Mouse (Mus musculus) layer of hippocampus, adult 9-11 months (tissue): ENCODE data around the gene Plscr5.

ENCODE experiments used
- DNase-seq: peaks from one replicate; pipeline ENCODE4 v3.0.0; 2022

Gene Plscr5

DNA sequence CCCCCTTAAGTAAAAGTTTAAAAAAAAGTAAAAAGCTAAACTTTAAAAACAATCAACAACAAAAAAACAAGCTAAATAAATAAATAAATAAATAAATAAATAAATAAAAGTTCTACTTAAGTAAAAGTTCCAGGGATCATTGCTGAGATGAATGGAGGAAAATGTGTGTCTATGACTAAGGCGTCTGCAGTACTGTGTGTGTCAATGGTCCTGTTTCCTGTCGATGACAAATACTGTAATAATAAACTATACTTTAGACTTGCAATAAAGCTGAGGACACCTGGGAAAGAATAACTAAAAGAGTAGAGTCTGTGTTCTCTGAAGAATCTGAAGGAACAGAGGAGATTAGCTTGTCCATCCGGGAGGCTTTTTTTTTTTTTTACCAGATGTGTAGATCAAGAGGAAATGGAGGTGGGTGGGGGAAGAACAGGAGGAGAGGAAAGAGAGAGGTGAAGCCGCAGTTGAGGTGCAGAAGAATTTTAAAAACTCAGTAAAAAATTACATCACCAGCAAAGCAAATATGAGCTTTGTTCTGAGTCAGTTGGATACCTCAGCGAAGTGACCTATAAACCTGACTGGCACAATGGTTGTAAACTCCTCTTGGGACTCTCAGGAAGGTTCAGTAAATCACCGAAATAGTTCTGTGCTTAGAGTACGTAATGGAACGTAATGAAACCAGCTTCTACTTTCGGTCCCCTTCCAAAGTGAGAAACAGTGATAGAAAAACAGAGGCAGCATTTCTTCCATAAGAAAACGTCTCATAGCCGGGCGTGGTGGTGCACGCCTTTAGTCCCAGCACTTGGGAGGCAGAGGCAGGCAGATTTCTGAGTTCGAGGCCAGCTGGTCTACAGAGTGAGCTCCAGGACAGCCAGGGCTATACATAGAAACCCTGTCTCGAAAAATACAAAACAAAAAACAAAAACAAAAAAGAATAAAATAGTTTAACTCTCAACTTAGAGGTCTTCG is 36.4 kb downstream of the Plscr5 start:
- DNase-seq = no peak

DNA sequence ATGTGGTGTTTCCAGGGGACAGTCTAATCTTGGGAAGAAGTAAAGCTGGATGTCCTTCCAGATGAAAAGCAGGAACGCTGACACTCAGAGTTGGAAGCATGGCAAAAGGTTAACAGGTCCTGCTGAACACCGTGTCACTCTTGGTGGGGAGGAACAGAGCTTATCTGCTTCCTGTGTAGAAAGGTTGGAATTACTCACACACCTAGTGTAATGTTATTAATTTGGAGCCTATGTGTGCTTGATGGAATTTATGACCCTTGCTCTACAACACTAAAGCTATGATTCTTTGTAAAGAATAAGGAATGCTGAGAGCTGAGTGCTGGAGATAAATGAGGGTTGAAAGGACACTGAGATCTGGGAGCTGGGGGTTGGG is 37.1 kb downstream of the Plscr5 start:
- no peak for DNase-seq

DNA sequence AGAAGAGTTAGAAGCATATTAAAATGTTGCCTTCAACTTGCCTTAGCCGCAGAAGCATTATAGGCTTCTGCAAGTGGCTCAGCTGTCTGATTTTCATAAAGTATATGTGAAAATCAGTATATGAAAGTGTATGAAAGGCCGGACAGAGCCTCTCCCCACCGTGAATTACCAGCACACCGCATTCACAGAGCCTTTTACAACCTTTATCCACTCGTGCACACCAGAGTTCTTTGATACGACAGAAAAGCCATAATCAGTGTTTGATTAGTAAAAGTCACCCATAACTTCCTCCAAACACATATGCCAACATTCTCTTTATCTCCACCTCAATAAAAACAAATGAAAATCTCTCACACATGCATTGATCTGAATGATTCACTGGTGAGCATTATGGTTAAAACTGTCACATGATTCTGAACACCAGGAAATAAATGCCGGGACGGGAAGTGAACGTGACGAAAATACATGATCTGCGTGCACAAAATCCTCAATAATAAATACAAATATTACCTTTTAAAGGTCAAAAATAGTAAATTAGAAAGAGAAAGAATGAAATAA is 42.2 kb downstream of the Plscr5 start:
- no peak for DNase-seq

DNA sequence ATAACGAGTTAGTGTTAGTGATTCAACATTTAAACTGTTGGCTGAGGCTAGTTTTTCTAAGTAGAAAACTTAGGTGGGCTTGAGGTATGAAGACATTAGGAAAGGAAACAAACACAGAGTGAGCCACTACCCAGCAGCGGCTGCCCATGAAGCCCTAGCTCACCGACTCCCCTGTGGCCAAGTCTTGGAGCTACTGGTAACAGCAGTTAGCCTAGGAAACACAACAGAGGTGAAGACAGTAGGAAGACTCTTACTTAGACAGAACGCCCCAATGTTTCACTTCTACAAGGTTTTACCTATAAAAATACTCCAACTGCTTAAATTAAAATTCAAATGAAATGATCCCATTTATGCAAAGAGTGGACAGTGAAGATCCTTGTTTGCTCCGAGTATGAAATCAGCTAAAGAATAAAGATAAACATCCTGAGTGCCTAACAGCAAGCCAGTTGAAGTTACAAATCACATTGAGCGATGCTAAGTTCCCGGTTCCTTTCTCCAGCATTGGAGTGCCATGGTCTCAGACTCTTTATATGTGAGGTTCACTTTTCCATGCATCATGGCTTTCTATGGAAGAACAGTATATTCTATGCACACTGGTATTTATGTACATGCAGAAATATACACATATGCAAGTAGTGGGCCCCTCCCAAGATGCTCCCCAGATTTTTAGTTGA is 56.2 kb downstream of the Plscr5 start:
- no peak for DNase-seq

DNA sequence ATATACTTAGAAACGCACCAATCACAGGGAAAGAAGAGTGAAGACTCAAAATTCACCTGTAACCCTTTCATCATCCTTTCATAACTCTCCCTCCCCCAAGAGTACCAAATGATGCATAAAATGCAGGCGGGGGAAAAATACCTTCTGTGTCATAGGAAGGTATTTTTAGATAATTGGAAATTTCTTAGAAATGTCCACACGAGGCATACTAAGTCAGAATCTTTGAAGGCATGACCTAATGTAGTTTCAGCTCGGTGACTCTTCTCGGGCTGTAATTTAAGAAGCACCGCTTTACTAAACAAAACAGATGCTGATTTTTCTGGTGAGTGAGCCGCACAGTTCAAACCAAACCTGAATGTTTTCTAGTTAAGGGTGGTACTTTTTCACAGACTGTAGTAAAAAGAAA is 56.7 kb downstream of the Plscr5 start, which contains the start of gene Plscr1:
Gene Plscr1 (plus strand): TSS at position 304 of the 406 bp plus-strand sequence.
- no peak for DNase-seq

DNA sequence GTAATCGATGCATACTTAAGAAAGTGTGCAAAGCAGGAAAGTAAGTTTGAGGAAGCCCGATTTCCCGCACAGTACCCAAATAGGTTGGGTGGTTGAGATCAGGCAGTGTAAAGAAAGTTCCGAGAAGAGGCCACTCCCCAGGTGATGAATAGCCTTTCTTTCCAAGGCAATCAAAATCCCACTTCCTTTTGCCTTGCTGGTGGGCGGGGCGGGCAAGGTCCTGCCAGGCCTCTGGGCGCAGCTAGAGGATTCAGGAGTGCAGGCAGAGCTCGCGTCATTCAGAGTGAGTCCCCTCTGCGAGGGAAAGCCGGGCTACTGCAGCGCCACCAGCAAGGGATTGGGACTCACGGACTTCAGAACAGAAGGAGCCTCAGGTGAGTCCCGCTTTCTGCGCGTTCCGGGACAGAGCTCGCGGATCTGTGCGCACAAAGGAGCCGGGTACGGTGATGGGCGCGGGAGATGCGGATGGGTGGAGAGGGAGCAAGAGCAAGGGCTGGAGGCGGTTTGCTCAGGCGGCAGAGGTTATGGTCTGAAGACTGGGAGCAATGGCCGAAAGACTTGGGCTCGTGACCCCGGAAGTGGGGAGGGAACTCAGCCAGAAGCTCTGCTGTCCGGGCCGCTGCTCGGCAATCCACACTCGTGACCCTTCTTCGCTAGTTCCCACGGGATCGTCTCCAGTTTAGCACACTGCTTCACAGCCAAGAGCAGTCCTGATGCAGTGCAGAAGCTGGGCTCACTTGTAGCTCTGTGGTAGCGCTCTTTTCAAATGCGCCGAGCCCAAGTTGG is 57.4 kb downstream of the Plscr5 start:
- DNase-seq = peak; percentile 32

DNA sequence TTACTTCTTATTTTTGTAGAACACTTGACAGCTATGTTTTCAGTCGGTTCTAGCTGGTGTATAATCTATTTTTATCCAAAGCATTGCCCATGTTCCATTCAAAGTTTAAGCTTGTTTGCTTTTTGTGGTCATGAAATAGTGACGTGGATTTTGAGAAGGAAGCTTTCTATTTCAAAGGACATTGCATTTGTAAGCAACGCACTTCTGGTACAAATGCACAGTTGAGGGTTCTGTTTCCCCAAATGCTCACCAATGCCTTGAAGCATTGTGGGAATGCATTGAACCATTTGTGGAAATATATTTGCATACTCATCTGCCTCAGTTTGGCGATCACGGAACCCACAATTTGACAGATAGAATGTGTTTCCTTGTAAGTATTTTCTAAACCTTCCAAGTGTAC is 60.0 kb downstream of the Plscr5 start:
- no peak for DNase-seq

DNA sequence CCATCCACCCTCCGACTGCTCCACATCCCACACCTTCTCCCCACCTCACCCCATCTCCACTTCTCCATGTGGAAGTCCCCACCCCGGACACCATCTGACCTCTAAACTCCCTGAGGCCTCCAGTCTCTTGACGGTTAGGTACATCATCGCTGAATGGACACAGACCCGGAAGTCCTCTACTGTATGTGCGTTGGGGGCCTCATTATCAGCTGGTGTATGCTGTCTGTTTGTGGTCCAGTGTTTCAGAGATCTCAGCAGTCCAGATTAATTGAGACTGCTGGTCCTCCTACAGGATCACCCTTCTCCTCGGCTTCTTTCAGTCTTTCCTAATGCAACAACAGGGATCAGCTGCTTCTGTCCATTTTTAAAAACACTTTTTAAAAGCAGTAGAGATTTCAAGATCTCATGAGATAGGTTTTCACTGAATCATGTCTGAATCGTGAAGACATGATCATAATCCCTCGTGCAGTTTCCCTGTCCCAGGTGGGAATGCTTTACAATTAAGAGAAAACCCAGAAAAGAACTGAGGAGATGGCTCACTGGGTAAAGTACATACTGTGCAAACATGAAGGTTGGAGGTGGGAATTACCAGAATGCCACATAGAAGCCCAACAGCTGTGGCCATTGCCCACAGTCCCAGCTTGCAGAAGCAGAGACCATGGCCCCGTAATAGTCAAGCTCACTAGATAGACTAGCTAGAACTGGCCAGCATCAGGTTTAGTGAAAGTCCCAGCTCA is 61.0 kb downstream of the Plscr5 start:
- DNase-seq = no peak
